Mouse (Mus musculus) hindbrain, embryonic 13.5 days (tissue): ENCODE results near the gene BC004004. TPM values are rescaled to one million over a fixed set of nuclear protein-coding genes. Genes with fewer than 3 reads are reported as not detected.
"Not testable (repeated sequence)": the region's sequence is repeated elsewhere in the genome, so short reads cannot be mapped to it uniquely, and the experiment has no call there.

Experiments used
- ATAC-seq: fragments of 200-750 bp; cut with Nextera tagmentation; 2 replicates; pipeline ENCODE4 v1.8.0; 2017; ENCODE audit warnings: moderate TSS enrichment; ENCODE audit not compliant: low FRiP score
- H3K27ac ChIP-seq: fragments of 300-500 bp; sonication (generic); 2 replicates; pipeline ENCODE4 v1.5.1; 2015; ENCODE audit warnings: inconsistent platforms, mild to moderate bottlenecking, moderate library complexity
- H3K27me3 ChIP-seq: fragments of 300-500 bp; sonication (generic); 2 replicates; pipeline ENCODE4 v1.6.1; 2015; ENCODE audit warnings: mild to moderate bottlenecking, inconsistent platforms
- H3K36me3 ChIP-seq: fragments of 300-500 bp; sonication (generic); 2 replicates; pipeline ENCODE4 v1.6.1; 2015; ENCODE audit warnings: mild to moderate bottlenecking, inconsistent platforms
- H3K4me1 ChIP-seq: fragments of 300-500 bp; sonication (generic); replicated peaks from 2 replicates; pipeline ENCODE4 v1.6.1; 2015; ENCODE audit warnings: inconsistent platforms
- H3K4me2 ChIP-seq: fragments of 300-500 bp; sonication (generic); 2 replicates; pipeline ENCODE4 v1.6.1; 2015; ENCODE audit warnings: inconsistent platforms, mild to moderate bottlenecking, moderate library complexity
- H3K4me3 ChIP-seq: fragments of 300-500 bp; sonication (generic); 2 replicates; pipeline ENCODE4 v1.5.1; 2015; ENCODE audit warnings: mild to moderate bottlenecking, inconsistent platforms
- H3K9ac ChIP-seq: fragments of 300-500 bp; sonication (generic); 2 replicates; pipeline ENCODE4 v1.6.1; 2015; ENCODE audit warnings: mild to moderate bottlenecking, inconsistent platforms
- H3K9me3 ChIP-seq: fragments of 300-500 bp; sonication (generic); 2 replicates; pipeline ENCODE4 v1.6.1; 2016; ENCODE audit warnings: inconsistent platforms
- WGBS: fragments of 180-500 bp; shearing (Covaris S2); methylation state at CpG from one replicate; pipeline ENCODE4 v1.1.7; 2015; 5-methylcytosine and 5-hydroxymethylcytosine counted together
- polyA plus RNA-seq: library from polyadenylated mRNA; unstranded; fragments of >200 nt; fragmentation: Nextera tagmentation; extraction: Ambion mirVana; gene quantifications from 2 replicates; pipeline ENCODE4 v1.2.1, GENCODE M21; 2015

BC004004 gene
- polyA plus RNA-seq, 1 experiment from 2014 or later, result 111 TPM

DNA sequence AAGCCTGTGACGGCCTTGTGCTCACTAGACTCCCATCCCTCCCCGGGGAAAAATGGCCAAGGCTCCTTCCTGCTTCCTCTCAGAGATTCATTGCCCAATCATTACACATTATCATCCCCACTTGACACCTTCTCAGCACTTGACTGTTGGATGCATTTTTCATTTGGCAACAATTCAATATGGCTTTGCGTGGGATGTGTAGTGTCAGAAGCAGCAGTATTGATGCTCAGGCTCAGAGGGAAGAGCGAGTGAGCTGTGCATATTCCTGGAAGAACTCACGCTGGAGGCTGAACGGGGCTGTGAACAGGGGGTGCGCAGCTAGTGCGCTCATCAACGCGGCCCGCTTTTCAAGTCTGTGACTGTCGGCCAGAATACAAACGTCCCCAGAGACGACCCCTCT lies 17.6 kb upstream of the BC004004 start:
- H3K4me3 ChIP-seq, H3K27ac ChIP-seq, ATAC-seq, H3K27me3 ChIP-seq, H3K9ac ChIP-seq, H3K9me3 ChIP-seq, H3K4me2 ChIP-seq: not testable (repeated sequence)
- WGBS, result 84% methylated on average over 14 of the region's 14 CpGs
- Histone ChIP-seq H3K36me3 (peaks cover 57% of the 10 kb centered on the region), H3K4me1 (peaks cover 24% of the 10 kb centered on the region)

GRCm38 (mm10) chr17:29251608-29252390 lies 16.8 kb upstream of the BC004004 start:
- H3K9ac ChIP-seq, result no peak overlapping the region
- 76% methylated on average over 15 of the region's 15 CpGs for WGBS
- H3K9me3 ChIP-seq, result no peaks in the 10 kb centered on the region
- no peak overlapping the region for H3K4me3 ChIP-seq
- H3K27ac ChIP-seq, result peak overlapping the region; percentile 63
- H3K4me1 ChIP-seq, result peaks cover 18% of the 10 kb centered on the region
- H3K4me2 ChIP-seq, result no peak overlapping the region
- H3K27me3 ChIP-seq, result no peaks in the 10 kb centered on the region
- peaks cover 61% of the 10 kb centered on the region for H3K36me3 ChIP-seq
- no peak for ATAC-seq

DNA sequence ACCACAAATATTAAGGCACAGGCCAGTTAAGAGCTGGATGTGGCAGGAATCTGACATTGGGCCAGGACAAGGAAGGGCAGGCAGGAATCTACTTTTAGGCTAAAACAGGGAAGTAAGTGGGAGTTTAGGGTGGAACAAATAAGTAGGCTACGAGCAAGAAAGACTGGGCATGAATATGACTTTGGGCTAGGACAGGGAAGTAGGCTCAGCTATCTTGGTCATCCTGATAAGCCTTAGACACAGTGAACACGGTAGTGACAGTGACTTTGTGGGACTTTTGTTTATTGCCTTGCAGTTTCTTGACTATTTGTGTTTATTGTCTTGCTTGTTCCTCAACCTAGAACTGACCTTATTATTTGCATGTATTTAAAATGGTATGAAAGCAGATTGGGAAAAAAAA lies 15.4 kb upstream of the BC004004 start:
- Histone ChIP-seq H3K27me3 (no peaks in the 10 kb centered on the region), H3K4me2 (no peak overlapping the region), H3K4me1 (peaks cover 18% of the 10 kb centered on the region), H3K4me3 (no peak overlapping the region), H3K9me3 (no peaks in the 10 kb centered on the region), H3K36me3 (peaks cover 75% of the 10 kb centered on the region), H3K9ac (no peak overlapping the region), H3K27ac (no peak overlapping the region)
- ATAC-seq, result no peak
- WGBS, result 96% methylated on average over 2 of the region's 2 CpGs

- H3K36me3 ChIP-seq, result peaks cover 78% of the 10 kb centered on the region
- no peaks in the 10 kb centered on the region for H3K9me3 ChIP-seq
- no peak overlapping the region for H3K4me2 ChIP-seq
- H3K9ac ChIP-seq, result no peak overlapping the region
- 89% methylated on average over 9 of the region's 9 CpGs for WGBS
- no peak overlapping the region for H3K27ac ChIP-seq
- no peak for ATAC-seq
- H3K4me1 ChIP-seq, result peaks cover 18% of the 10 kb centered on the region
- no peak overlapping the region for H3K4me3 ChIP-seq
- no peaks in the 10 kb centered on the region for H3K27me3 ChIP-seq
Observed at GRCm38 (mm10) chr17:29253684-29254083, 14.9 kb upstream of the BC004004 start.

DNA sequence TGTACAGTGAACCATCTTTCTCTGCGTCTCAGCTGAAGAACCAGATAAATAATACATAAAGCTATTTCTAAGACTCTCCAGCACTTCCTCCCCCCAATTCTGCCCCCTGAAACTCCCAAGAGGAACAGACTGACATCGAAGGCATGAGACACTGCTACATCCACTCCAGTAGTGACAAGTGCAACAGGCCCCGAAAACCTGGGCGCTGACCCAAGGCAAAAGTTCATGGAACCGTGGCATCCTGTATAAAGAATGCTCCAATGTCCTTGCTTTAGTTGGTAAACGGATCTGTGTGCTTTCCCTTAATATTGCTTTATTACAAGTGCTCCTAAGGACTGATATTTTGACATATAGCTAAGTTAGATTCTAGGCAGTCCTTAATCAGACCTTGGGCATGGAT lies 13.8 kb upstream of the BC004004 start:
- H3K36me3 ChIP-seq, result peaks cover 67% of the 10 kb centered on the region
- H3K4me2 ChIP-seq, ATAC-seq: not testable (repeated sequence)

DNA sequence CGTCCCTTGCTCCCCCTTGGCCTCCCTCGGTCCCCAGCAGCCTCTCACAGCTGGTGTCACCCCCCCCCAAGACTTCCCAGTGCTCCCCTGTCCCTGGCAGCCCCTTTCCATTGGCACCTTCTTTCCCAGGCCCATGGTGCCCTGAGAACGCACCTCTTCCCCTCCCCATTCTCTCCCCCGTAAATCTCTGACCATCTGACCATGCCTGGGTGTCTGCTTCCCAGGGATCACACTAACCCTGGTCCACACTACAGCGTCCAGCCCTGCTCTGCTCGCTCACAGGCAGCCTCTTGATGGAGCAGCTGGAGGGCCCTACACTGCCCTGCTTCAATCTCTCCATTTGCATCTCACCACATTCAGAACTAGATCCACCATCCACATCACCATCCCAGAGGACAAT lies 12.1 kb upstream of the BC004004 start:
- Histone ChIP-seq H3K4me3 (no peak overlapping the region), H3K4me1 (peaks cover 29% of the 10 kb centered on the region), H3K36me3 (peaks cover 63% of the 10 kb centered on the region), H3K9ac (no peak overlapping the region), H3K9me3 (no peaks in the 10 kb centered on the region), H3K4me2 (no peak overlapping the region), H3K27me3 (no peaks in the 10 kb centered on the region), H3K27ac (no peak overlapping the region)
- WGBS, result 83% methylated on average over 6 of the region's 6 CpGs
- no peak for ATAC-seq

More for the DNA sequence above, 13.8 kb upstream of the BC004004 start:
- not testable (repeated sequence) for H3K9me3 ChIP-seq, H3K27me3 ChIP-seq, H3K4me3 ChIP-seq, H3K9ac ChIP-seq, H3K27ac ChIP-seq
- WGBS, result 90% methylated on average over 6 of the region's 6 CpGs
- peaks cover 23% of the 10 kb centered on the region for H3K4me1 ChIP-seq

DNA sequence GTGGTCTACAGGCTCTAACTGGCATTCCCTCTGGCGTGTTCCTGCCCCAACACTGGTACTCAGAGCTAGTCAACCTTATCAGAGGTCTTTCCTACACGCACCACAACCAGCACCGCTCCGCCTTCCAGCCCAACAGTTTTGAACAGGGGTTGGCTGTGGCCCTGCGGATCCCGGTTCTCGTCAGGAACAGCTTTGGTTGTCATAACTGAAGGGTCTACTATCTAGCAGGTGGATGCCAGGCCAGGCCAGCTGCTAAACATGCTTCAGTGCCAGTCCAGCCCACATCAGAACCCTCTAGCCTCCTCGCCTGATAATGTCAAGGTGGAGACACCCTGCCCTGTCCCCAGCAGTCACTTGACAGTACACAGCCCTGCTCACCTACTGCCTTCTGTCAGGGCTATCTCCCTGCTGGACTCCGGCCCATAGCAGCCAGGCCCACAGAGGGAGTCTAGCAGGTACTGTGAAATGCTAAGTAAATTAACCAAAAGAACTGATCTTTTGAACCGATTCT lies 11.5 kb upstream of the BC004004 start:
- no peak overlapping the region for H3K4me3 ChIP-seq
- 97% methylated on average over 10 of the region's 10 CpGs for WGBS
- no peaks in the 10 kb centered on the region for H3K27me3 ChIP-seq
- peaks cover 29% of the 10 kb centered on the region for H3K4me1 ChIP-seq
- no peak overlapping the region for H3K27ac ChIP-seq
- 0 out of 2 replicates have a peak overlapping the region, but pooled peaks have one; percentile 21 for H3K9ac ChIP-seq
- H3K36me3 ChIP-seq, result peaks cover 59% of the 10 kb centered on the region
- H3K9me3 ChIP-seq, result no peaks in the 10 kb centered on the region
- no peak overlapping the region for H3K4me2 ChIP-seq
- ATAC-seq, result no peak

- Histone ChIP-seq H3K27me3 (no peaks in the 10 kb centered on the region), H3K4me1 (peaks cover 34% of the 10 kb centered on the region), H3K4me3 (no peak overlapping the region), H3K9me3 (no peaks in the 10 kb centered on the region), H3K9ac (peak overlapping the region; percentile 3; the same call in 1 of the 2 replicates), H3K36me3 (peaks cover 54% of the 10 kb centered on the region), H3K27ac (0 out of 2 replicates have a peak overlapping the region, but pooled peaks have one; percentile 12), H3K4me2 (no peak overlapping the region)
- ATAC-seq, result no peak
- WGBS, result 83% methylated on average over 10 of the region's 10 CpGs
Observed at GRCm38 (mm10) chr17:29258025-29258558, 10.5 kb upstream of the BC004004 start.

GRCm38 (mm10) chr17:29258921-29259320 lies 9.7 kb upstream of the BC004004 start:
- no peak overlapping the region for H3K27ac ChIP-seq
- ATAC-seq, result no peak
- peaks cover 51% of the 10 kb centered on the region for H3K36me3 ChIP-seq
- no peaks in the 10 kb centered on the region for H3K27me3 ChIP-seq
- H3K9me3 ChIP-seq, result no peaks in the 10 kb centered on the region
- WGBS, result 94% methylated on average over 2 of the region's 2 CpGs
- H3K4me3 ChIP-seq, result no peak overlapping the region
- H3K4me2 ChIP-seq, result no peak overlapping the region
- H3K4me1 ChIP-seq, result peaks cover 37% of the 10 kb centered on the region
- H3K9ac ChIP-seq, result no peak overlapping the region

DNA sequence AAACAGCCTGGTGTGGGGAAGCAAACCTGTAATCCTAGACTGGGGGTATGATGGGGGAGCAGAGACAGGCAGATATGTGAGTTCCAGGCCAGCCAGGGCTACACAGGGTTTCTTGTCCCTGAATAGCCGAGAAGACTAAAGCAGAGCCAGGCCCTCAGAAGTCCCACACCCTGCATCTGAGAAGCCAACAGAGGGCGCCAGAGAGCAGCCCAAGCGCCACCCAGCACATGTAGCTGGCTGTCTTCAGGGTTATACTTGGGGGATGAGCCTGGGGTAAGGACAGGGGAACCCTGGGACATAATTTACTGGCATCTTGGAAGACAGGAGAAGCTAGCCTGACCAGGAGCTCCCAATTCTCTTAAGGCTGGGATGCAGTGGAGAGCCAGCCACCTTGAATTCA lies 9.1 kb upstream of the BC004004 start:
- no peak; the same call in 1 of the 2 replicates for ATAC-seq
- 4% methylated on average over 3 of the region's 3 CpGs for WGBS

GRCm38 (mm10) chr17:29260501-29260900 lies 8.1 kb upstream of the BC004004 start:
- H3K9me3 ChIP-seq, result no peaks in the 10 kb centered on the region
- 86% methylated on average over 15 of the region's 15 CpGs for WGBS
- H3K4me3 ChIP-seq, result no peak overlapping the region
- peaks cover 44% of the 10 kb centered on the region for H3K4me1 ChIP-seq
- H3K4me2 ChIP-seq, result no peak overlapping the region
- peak overlapping the region; percentile 39; the same call in 1 of the 2 replicates for H3K9ac ChIP-seq
- ATAC-seq, result no peak
- peaks cover 41% of the 10 kb centered on the region for H3K36me3 ChIP-seq
- H3K27ac ChIP-seq, result no peak overlapping the region
- no peaks in the 10 kb centered on the region for H3K27me3 ChIP-seq

More for the DNA sequence above, 9.1 kb upstream of the BC004004 start:
- Histone ChIP-seq H3K27ac (no peak overlapping the region), H3K9me3 (no peaks in the 10 kb centered on the region), H3K36me3 (peaks cover 45% of the 10 kb centered on the region), H3K4me2 (no peak overlapping the region), H3K9ac (peak overlapping the region; percentile 19; the same call in 1 of the 2 replicates), H3K27me3 (no peaks in the 10 kb centered on the region), H3K4me3 (no peak overlapping the region), H3K4me1 (peaks cover 41% of the 10 kb centered on the region)

- no peak overlapping the region for H3K4me2 ChIP-seq
- peaks cover 33% of the 10 kb centered on the region for H3K36me3 ChIP-seq
- H3K9me3 ChIP-seq, result no peaks in the 10 kb centered on the region
- no peak overlapping the region for H3K4me3 ChIP-seq
- no peaks in the 10 kb centered on the region for H3K27me3 ChIP-seq
- 0 out of 2 replicates have a peak overlapping the region, but pooled peaks have one; percentile 63 for H3K9ac ChIP-seq
- H3K27ac ChIP-seq, result no peak overlapping the region
- H3K4me1 ChIP-seq, result peaks cover 44% of the 10 kb centered on the region
- WGBS, result 91% methylated on average over 22 of the region's 22 CpGs
- ATAC-seq, result no peak
Observed at GRCm38 (mm10) chr17:29261603-29262258, 6.9 kb upstream of the BC004004 start.
